Mouse (Mus musculus) bone marrow, adult 2 months (tissue): ENCODE measurements around the gene Cdc26.

Experiments
- CTCF ChIP-seq: fragments of 200-500 bp; IDR thresholded peaks from 2 replicates; pipeline ENCODE4 v1.5.1; 2011; ENCODE audit warnings: low read length, control low read depth; ENCODE audit not compliant: control insufficient read depth, insufficient read depth
- POLR2A ChIP-seq: fragments of 200-500 bp; IDR thresholded peaks from 2 replicates; pipeline ENCODE4 v1.6.1; 2011; ENCODE audit warnings: low read depth, mild to moderate bottlenecking, control low read depth, low read length, borderline replicate concordance; ENCODE audit not compliant: control insufficient read depth

DNA sequence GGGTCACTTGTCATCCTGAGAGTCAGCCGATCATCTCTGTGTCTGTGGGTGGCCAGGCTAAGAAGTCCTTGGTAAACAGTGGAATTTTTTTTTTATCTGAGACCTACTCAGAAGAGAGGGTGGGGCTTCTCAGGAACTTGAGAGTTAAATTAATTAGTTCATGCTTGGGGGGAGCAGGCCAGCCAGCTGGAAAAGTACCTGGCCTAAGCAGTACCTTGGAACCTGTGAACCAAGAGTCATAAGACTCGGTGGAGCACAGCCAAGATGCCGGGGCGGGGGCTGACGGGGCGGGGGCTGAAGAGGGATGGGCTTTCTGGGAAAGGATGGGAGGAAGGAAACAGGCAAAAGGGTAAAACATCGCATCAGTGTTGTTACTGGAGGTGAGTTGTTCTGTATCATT, 29.4 kb upstream of the Cdc26 start:
- TF ChIP-seq CTCF (no peak), POLR2A (no peak)
